Mouse (Mus musculus): ENCODE data around the gene Herc1. TPM values are rescaled to one million over a fixed set of nuclear protein-coding genes. Genes with fewer than 3 reads are reported as not detected.
A peak's percentile ranks its signal among the peaks of the same experiment; 100 is the strongest.

Herc1 gene
- polyA plus RNA-seq, 1 experiment from 2014 or later = 12.6 TPM

GRCm38 (mm10) chr9:66340394-66341094 lies 9.7 kb upstream of the Herc1 start:
- Histone ChIP-seq H3K4me3 (replicated peaks; ENCODE audit: low read depth, low read length) (no peak overlapping the region), H3K27me3 (ENCODE audit: insufficient read depth, low read length) (no peaks in the 10 kb centered on the region), H3K36me3 (ENCODE audit: insufficient read depth, low read length) (no peaks in the 10 kb centered on the region), H3K9ac (ENCODE audit: low read depth, low read length) (no peak overlapping the region), H3K4me2 (ENCODE audit: low read length) (no peak overlapping the region), H3K27ac (no peak overlapping the region), H3K4me1 (replicated peaks; ENCODE audit: insufficient read depth, low read length) (0 out of 2 replicates have a peak, but pooled peaks cover 4% of the 10 kb centered on the region), H3K9me3 (replicated peaks; ENCODE audit: low read length) (no peaks in the 10 kb centered on the region)
- 89% methylated on average over 3 of the region's 3 CpGs for WGBS
- no peak for ATAC-seq (replicated peaks; ENCODE audit: low FRiP score, low read depth)
- no peak for DNase-seq (ENCODE audit: low spot score)
- TF ChIP-seq CTCF (IDR thresholded peaks at IDR 0.05; ENCODE audit: low read depth) = no peak

- WGBS = 86% methylated on average over 7 of the region's 7 CpGs
- Histone ChIP-seq H3K4me2 (ENCODE audit: low read length) (no peak overlapping the region), H3K9me3 (replicated peaks; ENCODE audit: low read length) (no peaks in the 10 kb centered on the region), H3K4me3 (replicated peaks; ENCODE audit: low read depth, low read length) (no peak overlapping the region), H3K9ac (ENCODE audit: low read depth, low read length) (no peak overlapping the region), H3K36me3 (ENCODE audit: insufficient read depth, low read length) (no peaks in the 10 kb centered on the region), H3K27me3 (ENCODE audit: insufficient read depth, low read length) (no peaks in the 10 kb centered on the region), H3K27ac (no peak overlapping the region), H3K4me1 (replicated peaks; ENCODE audit: insufficient read depth, low read length) (no peaks in the 10 kb centered on the region)
- no peak for ATAC-seq (replicated peaks; ENCODE audit: low FRiP score, low read depth)
- TF ChIP-seq CTCF (IDR thresholded peaks at IDR 0.05; ENCODE audit: low read depth) = no peak
- no peak for DNase-seq (ENCODE audit: low spot score)
These were observed 2.7 kb upstream of the Herc1 start for GRCm38 (mm10) chr9:66347405-66348035.

GRCm38 (mm10) chr9:66349144-66349859 lies 948 bp upstream of the Herc1 start:
- TF ChIP-seq CTCF (IDR thresholded peaks at IDR 0.05; ENCODE audit: low read depth) = no peak
- H3K27me3 ChIP-seq (ENCODE audit: insufficient read depth, low read length) = no peaks in the 10 kb centered on the region
- H3K4me2 ChIP-seq (ENCODE audit: low read length) = peak overlapping the region; percentile 77
- H3K9me3 ChIP-seq (replicated peaks; ENCODE audit: low read length) = no peaks in the 10 kb centered on the region
- DNase-seq (ENCODE audit: low spot score) = no peak
- peak overlapping the region; percentile 71 for H3K4me3 ChIP-seq (replicated peaks; ENCODE audit: low read depth, low read length)
- no peaks in the 10 kb centered on the region for H3K4me1 ChIP-seq (replicated peaks; ENCODE audit: insufficient read depth, low read length)
- peak overlapping the region; percentile 94 for H3K9ac ChIP-seq (ENCODE audit: low read depth, low read length)
- ATAC-seq (replicated peaks; ENCODE audit: low FRiP score, low read depth) = no peak
- H3K36me3 ChIP-seq (ENCODE audit: insufficient read depth, low read length) = no peaks in the 10 kb centered on the region
- 40% methylated on average over 8 of the region's 8 CpGs for WGBS
- 0 out of 2 replicates have a peak overlapping the region, but pooled peaks have one; percentile 96 for H3K27ac ChIP-seq

GRCm38 (mm10) chr9:66350788-66351430 lies 659 bp downstream of the Herc1 start:
- peak; percentile 63; the same call in 1 of the 2 replicates for ATAC-seq (replicated peaks; ENCODE audit: low FRiP score, low read depth)
- peak; percentile 47 for DNase-seq (ENCODE audit: low spot score)

GRCm38 (mm10) chr9:66352704-66353103 lies 2.5 kb downstream of the Herc1 start:
- Histone ChIP-seq H3K27ac (no peak overlapping the region), H3K4me2 (ENCODE audit: low read length) (no peak overlapping the region), H3K9ac (ENCODE audit: low read depth, low read length) (no peak overlapping the region), H3K4me1 (replicated peaks; ENCODE audit: insufficient read depth, low read length) (no peaks in the 10 kb centered on the region), H3K9me3 (replicated peaks; ENCODE audit: low read length) (no peaks in the 10 kb centered on the region), H3K4me3 (replicated peaks; ENCODE audit: low read depth, low read length) (no peak overlapping the region), H3K27me3 (ENCODE audit: insufficient read depth, low read length) (no peaks in the 10 kb centered on the region), H3K36me3 (ENCODE audit: insufficient read depth, low read length) (no peaks in the 10 kb centered on the region)
- no peak for ATAC-seq (replicated peaks; ENCODE audit: low FRiP score, low read depth)
- DNase-seq (ENCODE audit: low spot score) = no peak
- no peak for TF ChIP-seq CTCF (IDR thresholded peaks at IDR 0.05; ENCODE audit: low read depth)
- 65% methylated on average over 2 of the region's 2 CpGs for WGBS

More at GRCm38 (mm10) chr9:66350788-66351430, 659 bp downstream of the Herc1 start:
- peak overlapping the region; percentile 96 for H3K27ac ChIP-seq
- no peak for TF ChIP-seq CTCF (IDR thresholded peaks at IDR 0.05; ENCODE audit: low read depth)
- H3K27me3 ChIP-seq (ENCODE audit: insufficient read depth, low read length) = no peaks in the 10 kb centered on the region
- peak overlapping the region; percentile 77 for H3K4me2 ChIP-seq (ENCODE audit: low read length)
- under 1% methylated on average over 32 of the region's 32 CpGs for WGBS
- H3K9ac ChIP-seq (ENCODE audit: low read depth, low read length) = peak overlapping the region; percentile 94
- no peaks in the 10 kb centered on the region for H3K36me3 ChIP-seq (ENCODE audit: insufficient read depth, low read length)
- no peaks in the 10 kb centered on the region for H3K4me1 ChIP-seq (replicated peaks; ENCODE audit: insufficient read depth, low read length)
- H3K4me3 ChIP-seq (replicated peaks; ENCODE audit: low read depth, low read length) = peak overlapping the region; percentile 71
- no peaks in the 10 kb centered on the region for H3K9me3 ChIP-seq (replicated peaks; ENCODE audit: low read length)

- no peak for TF ChIP-seq CTCF (IDR thresholded peaks at IDR 0.05; ENCODE audit: low read depth)
- 82% methylated on average over 4 of the region's 4 CpGs for WGBS
- Histone ChIP-seq H3K4me2 (ENCODE audit: low read length) (no peak overlapping the region), H3K27ac (no peak overlapping the region), H3K4me3 (replicated peaks; ENCODE audit: low read depth, low read length) (no peak overlapping the region), H3K27me3 (ENCODE audit: insufficient read depth, low read length) (no peaks in the 10 kb centered on the region), H3K36me3 (ENCODE audit: insufficient read depth, low read length) (no peaks in the 10 kb centered on the region), H3K4me1 (replicated peaks; ENCODE audit: insufficient read depth, low read length) (no peaks in the 10 kb centered on the region), H3K9ac (ENCODE audit: low read depth, low read length) (no peak overlapping the region), H3K9me3 (replicated peaks; ENCODE audit: low read length) (no peaks in the 10 kb centered on the region)
- DNase-seq (ENCODE audit: low spot score) (no peak), ATAC-seq (replicated peaks; ENCODE audit: low FRiP score, low read depth) (no peak)
These were observed 8.9 kb downstream of the Herc1 start for GRCm38 (mm10) chr9:66359135-66359534.

Measured in kidney, postnatal 0 days (tissue).